Mouse (Mus musculus) liver, postnatal 0 days (tissue): ENCODE results near the gene Cdc14a. TPM values are rescaled to one million over a fixed set of nuclear protein-coding genes. Genes with fewer than 3 reads are reported as not detected.
A peak's percentile ranks its signal among the peaks of the same experiment; 100 is the strongest.

ENCODE experiments used
- ATAC-seq: fragments of 200-750 bp; cut with Nextera tagmentation; 2 replicates; pipeline ENCODE4 v1.8.0; 2017; ENCODE audit warnings: mild to moderate bottlenecking, moderate library complexity
- DNase-seq: peaks from one replicate; pipeline ENCODE4 v3.0.0-alpha.2; 2016
- H3K27ac ChIP-seq: fragments of 300-500 bp; sonication (generic); 2 replicates; pipeline ENCODE4 v1.5.1; 2014; ENCODE audit warnings: antibody characterized with exemption, moderate library complexity, mild to moderate bottlenecking, low read depth
- H3K27me3 ChIP-seq: fragments of 300-500 bp; sonication (generic); 2 replicates; pipeline ENCODE4 v1.6.1; 2014; ENCODE audit warnings: low read length, control low read depth, mixed read lengths; ENCODE audit not compliant: insufficient read depth
- H3K36me3 ChIP-seq: fragments of 300-500 bp; sonication (generic); replicated peaks from 2 replicates; pipeline ENCODE4 v1.6.1; 2014; ENCODE audit warnings: mild to moderate bottlenecking, control low read depth, low read length, moderate library complexity, mixed read lengths; ENCODE audit not compliant: insufficient read depth
- H3K4me1 ChIP-seq: fragments of 300-500 bp; sonication (generic); 2 replicates; pipeline ENCODE4 v1.6.1; 2014; ENCODE audit warnings: antibody characterized with exemption, mild to moderate bottlenecking, control low read depth; ENCODE audit not compliant: insufficient read depth
- H3K4me2 ChIP-seq: fragments of 300-500 bp; sonication (generic); 2 replicates; pipeline ENCODE4 v1.6.1; 2014; ENCODE audit warnings: low read depth, mild to moderate bottlenecking, low read length, moderate library complexity, mixed read lengths
- H3K4me3 ChIP-seq: fragments of 300-500 bp; sonication (generic); 2 replicates; pipeline ENCODE4 v1.5.1; 2014; ENCODE audit warnings: low read depth, low read length
- H3K9ac ChIP-seq: fragments of 300-500 bp; sonication (generic); replicated peaks from 2 replicates; pipeline ENCODE4 v1.6.1; 2014; ENCODE audit warnings: mild to moderate bottlenecking, moderate library complexity
- H3K9me3 ChIP-seq: fragments of 300-500 bp; sonication (generic); 2 replicates; pipeline ENCODE4 v1.6.1; 2016; ENCODE audit warnings: mild to moderate bottlenecking, control low read depth, low read length, mixed read lengths
- CTCF ChIP-seq: sonication (generic); IDR thresholded peaks from 2 replicates; pipeline ENCODE4 v1.5.1; 2016; ENCODE audit warnings: antibody characterized with exemption, low read depth
- EP300 ChIP-seq: IDR thresholded peaks from 2 replicates; pipeline ENCODE4 v1.6.1; 2016; ENCODE audit warnings: antibody characterized with exemption, low read depth, mild to moderate bottlenecking
- WGBS: fragments of 180-500 bp; shearing (Covaris S2); extraction: QIAGEN DNeasy Blood & Tissue Kit; methylation state at CpG from one replicate; pipeline ENCODE4 v1.1.7; 2014; ENCODE audit not compliant: insufficient replicate concordance; 5-methylcytosine and 5-hydroxymethylcytosine counted together
- polyA plus RNA-seq: library from polyadenylated mRNA; unstranded; fragments of >200 nt; fragmentation: Nextera tagmentation; extraction: Ambion mirVana; gene quantifications from 2 replicates; pipeline ENCODE4 v1.2.1, GENCODE M21; 2015

Cdc14a gene
- polyA plus RNA-seq, 1 experiment from 2014 or later = 1.5 TPM

- Histone ChIP-seq H3K9me3 (no peaks in the 10 kb centered on the region), H3K36me3 (no peaks in the 10 kb centered on the region), H3K27ac (no peak overlapping the region), H3K27me3 (no peaks in the 10 kb centered on the region), H3K4me1 (no peaks in the 10 kb centered on the region), H3K4me2 (no peak overlapping the region), H3K4me3 (no peak overlapping the region), H3K9ac (no peak overlapping the region)
- ATAC-seq = peak; percentile 71
- 70% methylated on average over 7 of the region's 7 CpGs for WGBS
- TF ChIP-seq EP300 = no peak
- no peak for TF ChIP-seq CTCF
- DNase-seq = no peak
Observed at GRCm38 (mm10) chr3:116302581-116302980, 121.3 kb downstream of the Cdc14a start.

GRCm38 (mm10) chr3:116301754-116302153 lies 122.1 kb downstream of the Cdc14a start:
- ATAC-seq = peak; percentile 63
- DNase-seq = no peak
- no peak overlapping the region for H3K4me3 ChIP-seq

GRCm38 (mm10) chr3:116298727-116299126 lies 125.1 kb downstream of the Cdc14a start:
- ATAC-seq = no peak
- Histone ChIP-seq H3K36me3 (peaks cover 1% of the 10 kb centered on the region), H3K9ac (no peak overlapping the region), H3K27me3 (no peaks in the 10 kb centered on the region), H3K9me3 (no peaks in the 10 kb centered on the region), H3K4me2 (no peak overlapping the region), H3K4me3 (no peak overlapping the region), H3K27ac (no peak overlapping the region), H3K4me1 (no peaks in the 10 kb centered on the region)
- no peak for TF ChIP-seq CTCF
- no peak for TF ChIP-seq EP300
- 85% methylated on average over 10 of the region's 10 CpGs for WGBS
- no peak for DNase-seq

More at GRCm38 (mm10) chr3:116301754-116302153, 122.1 kb downstream of the Cdc14a start:
- H3K27ac ChIP-seq = no peak overlapping the region
- H3K9me3 ChIP-seq = no peaks in the 10 kb centered on the region
- no peaks in the 10 kb centered on the region for H3K4me1 ChIP-seq
- H3K4me2 ChIP-seq = no peak overlapping the region
- H3K27me3 ChIP-seq = no peaks in the 10 kb centered on the region
- no peak overlapping the region for H3K9ac ChIP-seq
- WGBS = 67% methylated on average over 6 of the region's 6 CpGs
- no peaks in the 10 kb centered on the region; the same call in 1 of the 2 replicates for H3K36me3 ChIP-seq
- no peak for TF ChIP-seq EP300
- TF ChIP-seq CTCF = no peak

- H3K4me1 ChIP-seq = no peaks in the 10 kb centered on the region
- no peaks in the 10 kb centered on the region for H3K9me3 ChIP-seq
- TF ChIP-seq CTCF (no peak), EP300 (no peak)
- H3K27me3 ChIP-seq = no peaks in the 10 kb centered on the region
- no peak for ATAC-seq
- peaks cover 4% of the 10 kb centered on the region for H3K36me3 ChIP-seq
- H3K4me3 ChIP-seq = no peak overlapping the region
- H3K27ac ChIP-seq = no peak overlapping the region
- no peak for DNase-seq
- no peak overlapping the region for H3K4me2 ChIP-seq
- no peak overlapping the region for H3K9ac ChIP-seq
- 88% methylated on average over 8 of the region's 8 CpGs for WGBS
Observed at GRCm38 (mm10) chr3:116298003-116298402, 125.8 kb downstream of the Cdc14a start.

- H3K9ac ChIP-seq = no peak overlapping the region
- no peaks in the 10 kb centered on the region for H3K4me1 ChIP-seq
- ATAC-seq (no peak), DNase-seq (no peak)
- no peak overlapping the region for H3K27ac ChIP-seq
- H3K27me3 ChIP-seq = no peaks in the 10 kb centered on the region
- TF ChIP-seq EP300 = no peak
- TF ChIP-seq CTCF = no peak
- 88% methylated on average over 7 of the region's 7 CpGs for WGBS
- H3K4me3 ChIP-seq = no peak overlapping the region
- H3K36me3 ChIP-seq = peaks cover 4% of the 10 kb centered on the region
- H3K4me2 ChIP-seq = no peak overlapping the region
- H3K9me3 ChIP-seq = no peaks in the 10 kb centered on the region
Observed at GRCm38 (mm10) chr3:116297170-116297569, 126.7 kb downstream of the Cdc14a start.

- no peak overlapping the region for H3K9ac ChIP-seq
- H3K36me3 ChIP-seq = peaks cover 6% of the 10 kb centered on the region; the same call in 1 of the 2 replicates
- no peak overlapping the region for H3K4me3 ChIP-seq
- TF ChIP-seq CTCF = no peak
- H3K9me3 ChIP-seq = no peaks in the 10 kb centered on the region
- ATAC-seq (no peak), DNase-seq (no peak)
- no peaks in the 10 kb centered on the region for H3K4me1 ChIP-seq
- no peaks in the 10 kb centered on the region for H3K27me3 ChIP-seq
- H3K4me2 ChIP-seq = no peak overlapping the region
- 78% methylated on average over 9 of the region's 9 CpGs for WGBS
- no peak overlapping the region for H3K27ac ChIP-seq
Observed at GRCm38 (mm10) chr3:116290041-116290815, 133.6 kb downstream of the Cdc14a start.
